Mouse (Mus musculus) CH12.LX (cell line): ENCODE measurements at regions not wholly inside any gene's neighbourhood (a gene's known extent, or its start where the extent isn't known, plus 50 kb on each side); places are given as distances from the start of the nearest gene placed in this dataset.

Source experiments
- DNase-seq: peaks from one replicate; pipeline ENCODE4 v3.0.0-alpha.2; 2013; ENCODE audit errors: extremely low read depth
- H3K27ac ChIP-seq: 2 replicates; pipeline ENCODE4 v1.5.1; 2012; ENCODE audit warnings: low read depth, mild to moderate bottlenecking, control low read depth, moderate library complexity; ENCODE audit not compliant: insufficient read depth
- H3K27me3 ChIP-seq: replicated peaks from 2 replicates; pipeline ENCODE3; 2012; ENCODE audit warnings: inconsistent platforms
- H3K36me3 ChIP-seq, 2 experiments: replicated peaks in 1 of 2; 2 replicates each; pipeline versions ENCODE3 to v1.6.1; 2012; ENCODE audit warnings: inconsistent platforms in 1 of 2, low read length in 1 of 2, mild to moderate bottlenecking in 1 of 2, mixed read lengths in 1 of 2, moderate library complexity in 1 of 2; ENCODE audit not compliant: control insufficient read depth in 1 of 2, insufficient read depth in 1 of 2
- H3K4me1 ChIP-seq, 2 experiments: 2 replicates each; pipeline ENCODE4 v1.6.1; 2012; ENCODE audit warnings: inconsistent platforms in 1 of 2, moderate library complexity in 1 of 2; ENCODE audit not compliant: insufficient read depth in 2 of 2, control insufficient read depth in 1 of 2
- H3K4me2 ChIP-seq: 2 replicates; pipeline ENCODE4 v1.6.1; 2012; ENCODE audit warnings: low read depth, mild to moderate bottlenecking, control low read depth; ENCODE audit not compliant: poor library complexity, insufficient read depth, severe bottlenecking
- H3K4me3 ChIP-seq, 3 experiments: fragments of 150-350 bp in 1 of 3; sonication (generic) in 1 of 3; replicated peaks in 1 of 3; 2 replicates each; pipeline versions ENCODE3 to v1.5.1; 2011 to 2012; ENCODE audit warnings: low read depth in 2 of 3, low read length in 2 of 3, mild to moderate bottlenecking in 2 of 3, moderate library complexity in 2 of 3, control low read depth in 1 of 3, improper control_type of control experiment in 1 of 3, inconsistent platforms in 1 of 3, mixed read lengths in 1 of 3; ENCODE audit not compliant: poor library complexity in 1 of 3
- H3K79me2 ChIP-seq: replicated peaks from 2 replicates; pipeline ENCODE4 v1.6.1; 2012; ENCODE audit warnings: mild to moderate bottlenecking, moderate library complexity; ENCODE audit not compliant: control insufficient read depth, poor library complexity, insufficient read depth, severe bottlenecking; ENCODE audit errors: extremely low read depth
- H3K9ac ChIP-seq: 2 replicates; pipeline ENCODE4 v1.6.1; 2012; ENCODE audit warnings: low read depth, mild to moderate bottlenecking, control low read depth, moderate library complexity; ENCODE audit not compliant: insufficient read depth
- H3K9me3 ChIP-seq: replicated peaks from 2 replicates; pipeline ENCODE3; 2012; ENCODE audit warnings: low read length, inconsistent platforms, mixed read lengths
- BHLHE40 ChIP-seq: IDR thresholded peaks from 2 replicates; pipeline ENCODE4 v1.6.1; 2011; ENCODE audit warnings: mild to moderate bottlenecking, low read depth, low read length, improper control_type of control experiment
- CHD2 ChIP-seq: IDR thresholded peaks from 2 replicates; pipeline ENCODE4 v1.6.1; 2011; ENCODE audit warnings: low read length, improper control_type of control experiment
- CTCF ChIP-seq, 2 experiments: IDR thresholded peaks in 1 of 2; conservative IDR thresholded peaks in 1 of 2; 2 replicates each; pipeline ENCODE4 v1.5.1; 2011 to 2012; ENCODE audit warnings: low read depth in 2 of 2, low read length in 2 of 2, improper control_type of control experiment in 1 of 2, inconsistent platforms in 1 of 2, mild to moderate bottlenecking in 1 of 2, moderate library complexity in 1 of 2
- ELF1 ChIP-seq: IDR thresholded peaks from 2 replicates; pipeline ENCODE4 v1.6.1; 2014; ENCODE audit warnings: low read depth, mild to moderate bottlenecking, inconsistent platforms, low read length, improper control_type of control experiment
- EP300 ChIP-seq: IDR thresholded peaks from 2 replicates; pipeline ENCODE4 v1.6.1; 2011; ENCODE audit warnings: low read length, improper control_type of control experiment
- ETS1 ChIP-seq: conservative IDR thresholded peaks from 2 replicates; pipeline ENCODE4 v1.6.1; 2012; ENCODE audit warnings: low read depth, mild to moderate bottlenecking, inconsistent platforms, low read length, improper control_type of control experiment, moderate library complexity
- HCFC1 ChIP-seq: IDR thresholded peaks from 2 replicates; pipeline ENCODE4 v1.6.1; 2012; ENCODE audit warnings: low read depth, mild to moderate bottlenecking, inconsistent platforms, low read length, improper control_type of control experiment
- IRF4 ChIP-seq: IDR thresholded peaks from 2 replicates; pipeline ENCODE4 v1.6.1; 2014; ENCODE audit warnings: low read depth, mild to moderate bottlenecking, inconsistent platforms, low read length, improper control_type of control experiment
- KAT2A ChIP-seq: IDR thresholded peaks from 2 replicates; pipeline ENCODE4 v1.6.1; 2012; ENCODE audit warnings: low read length, improper control_type of control experiment, inconsistent platforms; ENCODE audit not compliant: insufficient replicate concordance
- MAFK ChIP-seq: IDR thresholded peaks from 2 replicates; pipeline ENCODE4 v1.6.1; 2011; ENCODE audit warnings: low read length, improper control_type of control experiment; ENCODE audit not compliant: insufficient replicate concordance
- MAZ ChIP-seq: IDR thresholded peaks from 2 replicates; pipeline ENCODE4 v1.6.1; 2012; ENCODE audit warnings: low read depth, mild to moderate bottlenecking, inconsistent platforms, low read length, improper control_type of control experiment, moderate library complexity
- MEF2A ChIP-seq: IDR thresholded peaks from 2 replicates; pipeline ENCODE4 v1.6.1; 2014; ENCODE audit warnings: low read depth, mild to moderate bottlenecking, inconsistent platforms, low read length, improper control_type of control experiment, borderline replicate concordance
- MYC ChIP-seq: IDR thresholded peaks from 2 replicates; pipeline ENCODE4 v1.6.1; 2011; ENCODE audit warnings: low read depth, mild to moderate bottlenecking, improper control_type of control experiment, low read length
- POLR2A ChIP-seq: IDR thresholded peaks from 2 replicates; pipeline ENCODE4 v1.6.1; 2011; ENCODE audit warnings: low read depth, mild to moderate bottlenecking, improper control_type of control experiment, low read length
- POLR2AphosphoS2 ChIP-seq: IDR thresholded peaks from 2 replicates; pipeline ENCODE4 v1.6.1; 2011; ENCODE audit warnings: low read depth, low read length, improper control_type of control experiment
- RCOR1 ChIP-seq: conservative IDR thresholded peaks from 2 replicates; pipeline ENCODE4 v1.6.1; 2012; ENCODE audit warnings: low read depth, mild to moderate bottlenecking, inconsistent platforms, low read length, improper control_type of control experiment
- SIN3A ChIP-seq: IDR thresholded peaks from 2 replicates; pipeline ENCODE4 v1.6.1; 2012; ENCODE audit warnings: low read length, improper control_type of control experiment, inconsistent platforms
- SMC3 ChIP-seq: IDR thresholded peaks from 2 replicates; pipeline ENCODE4 v1.6.1; 2011; ENCODE audit warnings: low read depth, low read length, improper control_type of control experiment
- TCF12 ChIP-seq: IDR thresholded peaks from 2 replicates; pipeline ENCODE4 v1.6.1; 2014; ENCODE audit warnings: low read depth, mild to moderate bottlenecking, inconsistent platforms, low read length, improper control_type of control experiment
- ZMIZ1 ChIP-seq: IDR thresholded peaks from 2 replicates; pipeline ENCODE4 v1.6.1; 2012; ENCODE audit warnings: low read depth, mild to moderate bottlenecking, inconsistent platforms, low read length, improper control_type of control experiment
- ZNF384 ChIP-seq: IDR thresholded peaks from 2 replicates; pipeline ENCODE4 v1.6.1; 2012; ENCODE audit warnings: low read depth, low read length, improper control_type of control experiment, inconsistent platforms
- dilution Hi-C: fragments of 300-500 bp; cut with MboI; formaldehyde crosslinking; loops from 2 replicates; pipeline ENCODE4 v1.14.3; 2020; ENCODE audit warnings: low sequenced_read_pairs; ENCODE audit not compliant: extremely low pct_unique_long_range_greater_than_20kb, extremely low pct_ligation_motif_present
- in situ Hi-C: fragments of 300-500 bp; cut with MboI; formaldehyde crosslinking; loops from 3 replicates; pipeline ENCODE4 v1.14.3; 2019; ENCODE audit warnings: low sequenced_read_pairs, low pct_ligation_motif_present, low pct_unique_long_range_greater_than_20kb, mixed read lengths

DNA sequence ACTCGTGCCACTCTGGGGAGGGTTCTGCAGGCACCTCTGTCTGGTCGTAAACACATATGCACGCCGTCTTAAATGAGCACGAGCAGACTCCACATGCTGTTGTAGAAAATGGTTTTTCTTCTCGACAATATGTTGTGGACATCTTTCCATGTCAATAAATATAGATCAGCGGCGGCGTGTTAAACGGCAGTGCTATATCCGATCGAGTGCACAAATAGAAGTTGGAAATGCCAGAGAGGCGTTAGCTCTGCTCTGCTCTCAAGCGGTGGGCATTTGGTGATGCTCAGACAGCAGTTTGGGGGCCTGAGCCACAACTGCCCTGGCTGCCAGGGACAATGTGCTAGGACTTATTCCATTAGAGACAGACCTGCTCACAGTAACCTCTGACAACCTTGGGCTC is 61.8 kb upstream of the Grik3 start:
- Histone ChIP-seq H3K4me1 (peaks cover 22 to 49% of the 10 kb centered on the region in 2 experiments), H3K4me3 (no peak overlapping the region), H3K9ac (no peak overlapping the region), H3K9me3 (no peaks in the 10 kb centered on the region), H3K79me2 (no peaks in the 10 kb centered on the region), H3K36me3 (no peaks in the 10 kb centered on the region), H3K27me3 (no peaks in the 10 kb centered on the region), H3K4me2 (no peak overlapping the region)
- dilution Hi-C loops (no loop called here), in situ Hi-C loops (no loop called here)
- no peak for DNase-seq
- TF ChIP-seq MEF2A: no peak
- TF ChIP-seq ZMIZ1: no peak
- TF ChIP-seq KAT2A: no peak
- no peak for TF ChIP-seq MYC
- TF ChIP-seq SIN3A: no peak
- no peak for TF ChIP-seq POLR2AphosphoS2
- TF ChIP-seq, all 38 proteins: peak for 0
- no peak overlapping the region for H3K27ac ChIP-seq

GRCm38 (mm10) chr4:125420561-125421241 is 69.8 kb upstream of the Grik3 start:
- no peaks in the 10 kb centered on the region for H3K9me3 ChIP-seq
- no peak overlapping the region for H3K9ac ChIP-seq
- TF ChIP-seq MAFK (no peak), ZNF384 (peak; percentile 42)
- TF ChIP-seq, all 38 proteins: peak for 1
- no peak overlapping the region for H3K27ac ChIP-seq
- H3K4me2 ChIP-seq: no peak overlapping the region
- no peak overlapping the region for H3K4me3 ChIP-seq
- dilution Hi-C loops (no loop called here), in situ Hi-C loops (no loop called here)
- no peaks in the 10 kb centered on the region for H3K27me3 ChIP-seq
- no peak for DNase-seq
- no peaks in the 10 kb centered on the region for H3K36me3 ChIP-seq
- peaks cover 10 to 56% of the 10 kb centered on the region in 2 experiments for H3K4me1 ChIP-seq
- H3K79me2 ChIP-seq: no peaks in the 10 kb centered on the region

GRCm38 (mm10) chr4:125419491-125420255 is 70.8 kb upstream of the Grik3 start:
- Histone ChIP-seq H3K27ac (no peak overlapping the region), H3K4me2 (no peak overlapping the region), H3K9ac (no peak overlapping the region), H3K4me3 (peak overlapping the region in 1 of 3 experiments; percentile 7), H3K9me3 (no peaks in the 10 kb centered on the region), H3K4me1 (peaks cover 10 to 59% of the 10 kb centered on the region in 2 experiments), H3K79me2 (no peaks in the 10 kb centered on the region), H3K27me3 (no peaks in the 10 kb centered on the region), H3K36me3 (no peaks in the 10 kb centered on the region)
- TF ChIP-seq SIN3A (no peak), BHLHE40 (peak; percentile 52), ETS1 (peak; percentile 58; the same call in 1 of the 2 replicates), POLR2AphosphoS2 (no peak), ZNF384 (no peak), TCF12 (peak; percentile 80), RCOR1 (0 out of 2 replicates have a peak, but pooled peaks have one; percentile 48), HCFC1 (peak; percentile 57; the same call in 1 of the 2 replicates), ELF1 (peak; percentile 76), SMC3 (peak; percentile 8; the same call in 1 of the 2 replicates), CTCF (conservative IDR thresholded peaks at IDR 0.05 in 1 of 2, IDR thresholded peaks at IDR 0.05 in 1 of 2; ENCODE audit: low read depth in 2 of 2, low read length in 2 of 2) (no peak), MAZ (peak; percentile 66; the same call in 1 of the 2 replicates), POLR2A (peak; percentile 35; the same call in 1 of the 2 replicates), IRF4 (peak; percentile 52; the same call in 1 of the 2 replicates), MAFK (no peak), MYC (no peak), CHD2 (peak; percentile 83), MEF2A (peak; percentile 59; the same call in 1 of the 2 replicates), EP300 (peak; percentile 58; the same call in 1 of the 2 replicates)
- DNase-seq: peak; percentile 90
- in situ Hi-C loops (no loop called here), dilution Hi-C loops (no loop called here)
